Mouse (Mus musculus) heart, embryonic 13.5 days (tissue): Measurements from ENCODE around the gene 1810043G02Rik. TPM values are rescaled to one million over a fixed set of nuclear protein-coding genes. Genes with fewer than 3 reads are reported as not detected.

ENCODE experiments used
- ATAC-seq: fragments of 200-750 bp; cut with Nextera tagmentation; 2 replicates; pipeline ENCODE4 v1.8.0; 2017; ENCODE audit warnings: moderate TSS enrichment; ENCODE audit not compliant: insufficient number of reproducible peaks, low FRiP score, low TSS enrichment; ENCODE audit errors: extremely low read depth
- H3K27ac ChIP-seq: fragments of 300-500 bp; sonication (generic); replicated peaks from 2 replicates; pipeline ENCODE4 v1.5.1; 2015; ENCODE audit warnings: moderate library complexity, mild to moderate bottlenecking, inconsistent platforms
- H3K27me3 ChIP-seq: fragments of 300-500 bp; sonication (generic); replicated peaks from 2 replicates; pipeline ENCODE4 v1.6.1; 2015; ENCODE audit warnings: mild to moderate bottlenecking, inconsistent platforms
- H3K36me3 ChIP-seq: fragments of 300-500 bp; sonication (generic); 2 replicates; pipeline ENCODE4 v1.6.1; 2015; ENCODE audit warnings: mild to moderate bottlenecking, inconsistent platforms
- H3K4me1 ChIP-seq: fragments of 300-500 bp; sonication (generic); 2 replicates; pipeline ENCODE4 v1.6.1; 2015; ENCODE audit warnings: inconsistent platforms
- H3K4me2 ChIP-seq: fragments of 300-500 bp; sonication (generic); 2 replicates; pipeline ENCODE4 v1.6.1; 2015; ENCODE audit warnings: inconsistent platforms, mild to moderate bottlenecking, moderate library complexity
- H3K4me3 ChIP-seq: fragments of 300-500 bp; sonication (generic); 2 replicates; pipeline ENCODE4 v1.5.1; 2015; ENCODE audit warnings: moderate library complexity, mild to moderate bottlenecking, inconsistent platforms
- H3K9ac ChIP-seq: fragments of 300-500 bp; sonication (generic); 2 replicates; pipeline ENCODE4 v1.6.1; 2015; ENCODE audit warnings: inconsistent platforms, mild to moderate bottlenecking, moderate library complexity
- H3K9me3 ChIP-seq: fragments of 300-500 bp; sonication (generic); 2 replicates; pipeline ENCODE4 v1.6.1; 2016; ENCODE audit warnings: inconsistent platforms
- WGBS: fragments of 180-500 bp; shearing (Covaris S2); methylation state at CpG from one replicate; pipeline ENCODE4 v1.1.7; 2015; ENCODE audit warnings: mixed read lengths; 5-methylcytosine and 5-hydroxymethylcytosine counted together
- polyA plus RNA-seq: library from polyadenylated mRNA; unstranded; fragments of >200 nt; fragmentation: Nextera tagmentation; extraction: Ambion mirVana; gene quantifications from 2 replicates; pipeline ENCODE4 v1.2.1, GENCODE M21; 2015

Gene 1810043G02Rik
- polyA plus RNA-seq, 1 experiment from 2014 or later: 16.3 TPM

DNA sequence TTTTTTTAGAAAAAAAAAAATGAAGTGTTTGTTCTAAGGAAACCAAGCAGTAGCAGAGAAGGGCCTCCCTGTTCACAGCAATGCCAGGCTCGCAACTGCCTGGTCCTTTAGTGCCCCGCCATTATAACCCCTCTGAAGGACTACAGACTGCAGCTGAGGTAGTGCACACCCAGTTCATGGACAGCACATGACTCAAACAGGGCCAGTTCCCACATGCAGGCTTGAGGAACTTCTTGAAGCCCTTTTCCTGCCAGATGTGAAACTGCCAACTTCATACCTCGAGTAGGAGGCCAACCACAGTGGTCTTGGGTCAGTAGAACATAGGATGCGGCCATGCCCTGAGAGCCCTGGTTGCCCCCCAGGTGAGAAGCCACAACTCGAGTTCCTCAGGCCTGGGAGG, 4.0 kb upstream of the 1810043G02Rik start:
- 63% methylated on average over 5 of the region's 5 CpGs for WGBS
- Histone ChIP-seq H3K9ac (no peak overlapping the region), H3K4me3 (no peak overlapping the region), H3K9me3 (no peaks in the 10 kb centered on the region), H3K36me3 (no peaks in the 10 kb centered on the region), H3K27ac (no peak overlapping the region), H3K4me1 (peaks cover 20% of the 10 kb centered on the region), H3K27me3 (peaks cover 23% of the 10 kb centered on the region), H3K4me2 (no peak overlapping the region)
- no peak for ATAC-seq

DNA sequence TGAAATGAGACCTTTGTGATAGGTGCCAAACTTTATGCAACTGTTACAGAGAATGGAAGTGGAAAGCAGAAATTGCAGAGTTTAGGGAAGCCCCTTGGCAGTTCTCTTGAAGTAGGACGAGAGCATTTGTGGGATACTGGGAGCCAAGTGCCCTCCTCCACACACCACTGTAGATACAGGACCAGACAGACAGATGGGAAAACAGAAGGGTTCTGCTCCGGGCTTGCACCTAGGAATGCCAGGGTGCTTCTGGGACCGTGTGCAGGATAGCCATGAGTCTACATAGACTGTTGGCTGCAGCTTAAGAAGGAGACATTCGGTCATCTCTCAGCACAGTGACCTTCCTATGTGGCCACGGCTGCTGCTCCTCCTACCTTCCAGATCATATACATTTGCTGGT, 3.5 kb upstream of the 1810043G02Rik start:
- Histone ChIP-seq H3K9me3 (no peaks in the 10 kb centered on the region), H3K9ac (no peak overlapping the region), H3K36me3 (no peaks in the 10 kb centered on the region; the same call in 1 of the 2 replicates), H3K27ac (no peak overlapping the region), H3K27me3 (peaks cover 18% of the 10 kb centered on the region), H3K4me3 (no peak overlapping the region), H3K4me1 (peaks cover 15% of the 10 kb centered on the region), H3K4me2 (no peak overlapping the region)
- 52% methylated on average over 5 of the region's 5 CpGs for WGBS
- no peak for ATAC-seq

GRCm38 (mm10) chr10:77975653-77976052, 2.7 kb upstream of the 1810043G02Rik start:
- ATAC-seq: no peak
- H3K4me2 ChIP-seq: no peak overlapping the region
- 6% methylated on average over 4 of the region's 4 CpGs for WGBS
- peaks cover 14% of the 10 kb centered on the region for H3K4me1 ChIP-seq
- 0 out of 2 replicates have a peak overlapping the region, but pooled peaks have one; percentile 8 for H3K9ac ChIP-seq
- H3K9me3 ChIP-seq: no peaks in the 10 kb centered on the region
- H3K27me3 ChIP-seq: peaks cover 10% of the 10 kb centered on the region
- H3K27ac ChIP-seq: no peak overlapping the region
- no peak overlapping the region for H3K4me3 ChIP-seq
- H3K36me3 ChIP-seq: peaks cover 8% of the 10 kb centered on the region

DNA sequence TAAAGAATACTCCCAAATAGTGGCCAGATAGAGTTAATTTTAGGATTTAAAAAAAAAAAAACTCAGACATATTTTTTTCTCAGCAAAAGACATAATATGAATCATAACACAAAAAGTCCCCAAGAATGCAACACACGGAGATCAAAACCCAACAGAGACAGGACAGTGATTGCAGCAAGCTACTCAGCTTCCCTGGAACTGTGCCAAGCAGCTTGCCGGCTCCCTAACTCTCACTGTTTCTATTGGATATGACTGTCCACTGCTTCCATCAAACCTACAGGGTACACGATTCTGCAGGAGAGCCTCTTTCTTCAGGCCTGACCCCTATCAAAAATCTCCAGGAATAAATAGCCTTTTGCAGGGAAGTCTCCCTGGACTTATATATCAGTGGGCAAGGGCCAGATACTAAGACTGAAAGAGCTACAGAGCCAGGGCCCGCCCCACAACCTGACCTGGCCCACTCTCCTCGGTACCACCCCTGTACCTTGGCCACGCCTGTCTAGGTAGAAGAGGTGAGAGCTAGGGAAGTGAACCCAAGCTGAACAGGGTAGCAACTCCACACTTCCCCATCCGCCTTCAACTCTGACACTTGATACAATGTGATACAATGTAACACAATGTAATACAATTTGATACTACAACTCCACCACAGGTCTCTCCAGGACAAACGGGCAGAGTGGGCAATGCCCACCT, 1.7 kb upstream of the 1810043G02Rik start:
- Histone ChIP-seq H3K4me2 (no peak overlapping the region), H3K27ac (no peak overlapping the region), H3K4me3 (no peak overlapping the region), H3K27me3 (0 out of 2 replicates have a peak, but pooled peaks cover 2% of the 10 kb centered on the region), H3K36me3 (peaks cover 14% of the 10 kb centered on the region), H3K4me1 (peaks cover 14% of the 10 kb centered on the region), H3K9me3 (no peaks in the 10 kb centered on the region), H3K9ac (no peak overlapping the region)
- 60% methylated on average over 8 of the region's 8 CpGs for WGBS
- ATAC-seq: no peak

- Histone ChIP-seq H3K27ac (no peak overlapping the region), H3K4me1 (peaks cover 5% of the 10 kb centered on the region), H3K4me2 (no peak overlapping the region), H3K36me3 (peaks cover 49% of the 10 kb centered on the region), H3K9ac (no peak overlapping the region), H3K9me3 (no peaks in the 10 kb centered on the region), H3K27me3 (no peaks in the 10 kb centered on the region), H3K4me3 (no peak overlapping the region)
- 0 out of 2 replicates have a peak, but pooled peaks have one; percentile 18 for ATAC-seq
- WGBS: under 1% methylated on average over 4 of the region's 4 CpGs
These were observed 6.3 kb downstream of the 1810043G02Rik start for GRCm38 (mm10) chr10:77984660-77985059.

DNA sequence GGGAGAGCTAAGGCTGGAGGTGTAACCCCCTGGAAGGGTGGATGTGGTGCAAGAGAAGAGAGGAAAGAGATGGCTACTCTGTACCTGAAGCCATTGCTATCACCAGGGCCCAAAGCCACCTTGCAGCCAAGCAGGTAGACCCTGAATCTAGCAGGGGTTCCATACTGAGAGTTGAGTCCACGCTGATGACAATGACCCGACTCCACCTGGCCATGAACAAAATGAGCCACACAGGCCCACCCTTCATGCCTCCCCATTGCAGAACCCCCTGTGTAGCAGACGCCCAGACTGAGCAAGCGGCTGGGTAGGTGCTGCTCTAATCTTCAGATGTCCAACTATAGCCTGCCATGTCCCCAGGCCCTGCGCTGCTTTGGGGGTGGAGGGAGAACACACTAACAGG, 7.5 kb downstream of the 1810043G02Rik start:
- no peak for ATAC-seq
- 69% methylated on average over 5 of the region's 5 CpGs for WGBS
- H3K9ac ChIP-seq: no peak overlapping the region
- peaks cover 5% of the 10 kb centered on the region for H3K4me1 ChIP-seq
- H3K27ac ChIP-seq: no peak overlapping the region
- H3K4me3 ChIP-seq: no peak overlapping the region
- H3K36me3 ChIP-seq: peaks cover 51% of the 10 kb centered on the region
- H3K9me3 ChIP-seq: no peaks in the 10 kb centered on the region
- no peak overlapping the region for H3K4me2 ChIP-seq
- no peaks in the 10 kb centered on the region for H3K27me3 ChIP-seq

DNA sequence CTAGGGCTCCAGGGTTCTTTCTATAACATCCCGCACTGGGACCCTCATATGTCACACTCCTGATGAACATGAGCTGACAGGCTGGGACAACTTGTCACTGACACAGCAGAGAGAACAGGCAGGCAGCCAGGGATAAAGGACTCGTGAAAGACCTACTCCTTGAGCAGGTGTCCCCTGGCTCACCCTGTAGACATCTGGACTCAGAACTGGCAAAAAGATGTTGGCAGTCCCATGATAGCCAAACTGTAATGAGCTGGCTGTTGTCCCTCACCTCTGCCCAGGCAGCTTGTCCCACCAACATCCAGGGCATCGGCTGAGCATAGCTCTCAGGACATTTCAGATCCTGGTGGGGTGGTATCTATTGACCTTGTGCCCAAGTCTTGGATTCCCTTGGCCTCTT, 17.3 kb downstream of the 1810043G02Rik start:
- H3K36me3 ChIP-seq: peaks cover 100% of the 10 kb centered on the region
- no peak overlapping the region for H3K4me3 ChIP-seq
- no peaks in the 10 kb centered on the region for H3K27me3 ChIP-seq
- H3K4me1 ChIP-seq: no peaks in the 10 kb centered on the region
- no peak for ATAC-seq
- no peak overlapping the region for H3K4me2 ChIP-seq
- 80% methylated on average over 3 of the region's 3 CpGs for WGBS
- no peaks in the 10 kb centered on the region for H3K9me3 ChIP-seq
- H3K27ac ChIP-seq: no peak overlapping the region
- no peak overlapping the region for H3K9ac ChIP-seq

DNA sequence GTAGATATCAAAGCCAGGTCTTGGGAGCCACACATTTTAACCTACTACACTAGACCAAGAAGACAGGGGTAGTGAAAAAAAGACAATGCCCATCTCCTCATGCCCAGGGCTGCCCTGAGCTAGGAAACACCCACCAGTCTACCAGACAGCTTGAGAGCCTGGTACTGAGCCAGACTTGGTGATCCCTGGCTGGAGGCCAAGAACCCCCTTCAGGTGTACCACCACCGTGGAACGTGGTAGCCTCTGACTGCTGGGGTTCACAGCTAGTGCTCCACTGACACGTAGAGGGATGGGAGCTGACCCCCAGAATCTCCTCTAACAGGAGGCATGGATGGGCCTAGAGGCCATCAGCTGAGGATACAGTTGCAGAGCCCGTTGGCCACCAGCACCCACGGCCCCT, 21.9 kb downstream of the 1810043G02Rik start:
- H3K4me3 ChIP-seq: no peak overlapping the region
- no peaks in the 10 kb centered on the region for H3K9me3 ChIP-seq
- no peaks in the 10 kb centered on the region for H3K27me3 ChIP-seq
- peaks cover 8% of the 10 kb centered on the region for H3K4me1 ChIP-seq
- no peak overlapping the region for H3K27ac ChIP-seq
- H3K4me2 ChIP-seq: no peak overlapping the region
- 91% methylated on average over 5 of the region's 5 CpGs for WGBS
- peaks cover 99% of the 10 kb centered on the region for H3K36me3 ChIP-seq
- ATAC-seq: no peak
- H3K9ac ChIP-seq: no peak overlapping the region

DNA sequence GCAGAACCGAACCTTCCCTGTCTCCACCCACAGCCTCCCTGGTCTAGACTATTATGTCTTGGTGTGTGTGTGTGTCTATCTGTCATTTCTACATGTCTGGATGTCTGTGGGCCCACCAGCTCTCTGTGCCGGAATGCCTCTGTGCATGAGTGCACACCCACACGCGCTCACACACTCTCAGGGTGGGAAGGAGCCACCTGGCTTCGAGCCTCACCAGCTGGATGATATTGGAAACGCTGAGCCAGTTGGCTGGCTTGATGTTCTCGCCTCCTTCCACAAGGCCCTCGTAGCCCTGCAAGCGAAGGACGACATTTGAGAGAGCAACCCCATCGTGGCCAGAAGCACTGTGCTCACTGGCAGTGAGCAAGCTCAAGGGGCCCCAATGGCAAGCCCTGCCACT, 23.5 kb downstream of the 1810043G02Rik start:
- ATAC-seq: no peak
- peaks cover 24% of the 10 kb centered on the region for H3K4me1 ChIP-seq
- no peak overlapping the region for H3K4me3 ChIP-seq
- H3K36me3 ChIP-seq: peaks cover 92% of the 10 kb centered on the region
- H3K27ac ChIP-seq: no peak overlapping the region
- H3K9ac ChIP-seq: no peak overlapping the region
- H3K9me3 ChIP-seq: no peaks in the 10 kb centered on the region
- no peaks in the 10 kb centered on the region for H3K27me3 ChIP-seq
- no peak overlapping the region for H3K4me2 ChIP-seq
- WGBS: 87% methylated on average over 11 of the region's 11 CpGs

- H3K4me1 ChIP-seq: peaks cover 29% of the 10 kb centered on the region
- no peak overlapping the region for H3K27ac ChIP-seq
- peaks cover 87% of the 10 kb centered on the region for H3K36me3 ChIP-seq
- H3K4me2 ChIP-seq: no peak overlapping the region
- no peak for ATAC-seq
- H3K9me3 ChIP-seq: no peaks in the 10 kb centered on the region
- H3K4me3 ChIP-seq: no peak overlapping the region
- H3K9ac ChIP-seq: no peak overlapping the region
- WGBS: 92% methylated on average over 2 of the region's 2 CpGs
- no peaks in the 10 kb centered on the region for H3K27me3 ChIP-seq
These were observed 24.0 kb downstream of the 1810043G02Rik start for GRCm38 (mm10) chr10:78002316-78002715.

DNA sequence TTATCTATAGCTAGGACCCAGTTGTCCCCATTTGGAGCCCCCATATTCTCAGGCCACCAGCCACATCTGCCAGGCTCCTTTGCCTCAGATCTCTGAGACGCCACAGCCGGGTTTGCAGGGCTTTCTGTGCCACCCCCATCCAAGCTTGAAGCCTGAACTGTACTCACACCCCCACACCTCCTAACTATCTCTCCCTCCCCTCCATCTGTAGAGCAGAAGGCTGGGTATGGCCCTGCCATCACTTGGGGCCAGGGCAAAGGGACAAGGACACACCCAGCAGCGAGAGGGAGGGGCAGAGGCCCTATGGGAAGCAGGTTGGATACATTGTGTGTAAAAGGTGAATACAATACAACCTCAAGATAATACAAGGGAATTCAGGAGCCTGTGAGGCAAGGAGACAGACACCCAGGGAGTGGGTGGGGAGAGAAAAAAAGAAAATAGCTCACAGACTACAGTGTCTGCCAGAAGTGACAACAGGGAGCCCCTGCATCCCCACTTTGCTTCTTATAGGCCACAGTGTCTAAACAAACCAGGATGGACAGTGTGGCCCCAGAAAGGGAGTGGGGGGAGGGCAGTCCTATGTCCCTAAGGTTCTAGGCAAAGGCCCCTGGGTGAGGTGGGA, 26.3 kb downstream of the 1810043G02Rik start:
- ATAC-seq: no peak
- 83% methylated on average over 3 of the region's 3 CpGs for WGBS
- no peak overlapping the region for H3K4me3 ChIP-seq
- peaks cover 46% of the 10 kb centered on the region for H3K4me1 ChIP-seq
- H3K27ac ChIP-seq: no peak overlapping the region
- H3K27me3 ChIP-seq: no peaks in the 10 kb centered on the region
- peaks cover 64% of the 10 kb centered on the region for H3K36me3 ChIP-seq
- H3K4me2 ChIP-seq: no peak overlapping the region
- H3K9ac ChIP-seq: 0 out of 2 replicates have a peak overlapping the region, but pooled peaks have one; percentile 38
- H3K9me3 ChIP-seq: no peaks in the 10 kb centered on the region
